21 mouse cellular contexts compared by ENCODE assay signal in genomic region chr4:152292102-152292765, GRCm38 (mm10). TPM values are rescaled to one million over a fixed set of nuclear protein-coding genes. Genes with fewer than 3 reads are reported as not detected.
DNase-seq lines count a peak whose midpoint lies in the region; ATAC-seq lines count a peak whose summit lies in the region.
"Had no signal": no experiment of that assay in that cellular context is flagged by ENCODE, and none has a peak within 500 bp of the region (broad histone marks: within the 10 kb centered on the region; RNA-seq: fewer than 3 reads in every experiment).

No protein-coding gene starts in this region.

- no peaks in the 10 kb centered on the region for H3K36me3 ChIP-seq in neural tube, embryonic 11.5 days (ENCODE audit: control insufficient read depth, insufficient read depth, low read length)
- no peaks in the 10 kb centered on the region for H3K36me3 ChIP-seq in hindbrain, embryonic 16.5 days (ENCODE audit: control insufficient read depth, insufficient read depth, low read length)
- no peaks in the 10 kb centered on the region for H3K36me3 ChIP-seq in neural tube, embryonic 15.5 days
- no peaks in the 10 kb centered on the region for H3K36me3 ChIP-seq in intestine, embryonic 16.5 days (ENCODE audit: control insufficient read depth, insufficient read depth, low read length)
- no peaks in the 10 kb centered on the region for H3K36me3 ChIP-seq in intestine, embryonic 15.5 days
- H3K36me3 ChIP-seq: heart, embryonic 13.5 days; lung, embryonic 15.5 days had no signal

- H3K9ac ChIP-seq in neural tube, embryonic 11.5 days (ENCODE audit: low read length), result no peak overlapping the region
- no peak overlapping the region for H3K9ac ChIP-seq in hindbrain, embryonic 16.5 days (ENCODE audit: low read depth, low read length)
- H3K9ac ChIP-seq in neural tube, embryonic 15.5 days (replicated peaks), result no peak overlapping the region
- no peak overlapping the region for H3K9ac ChIP-seq in intestine, embryonic 16.5 days (ENCODE audit: low read depth, low read length)
- H3K9ac ChIP-seq in intestine, embryonic 15.5 days, result no peak overlapping the region
- H3K9ac ChIP-seq: heart, embryonic 13.5 days; lung, embryonic 15.5 days had no signal

- H3K4me2 ChIP-seq in neural tube, embryonic 11.5 days (ENCODE audit: low read depth), result peak overlapping the region; percentile 7; the same call in 1 of the 2 replicates
- H3K4me2 ChIP-seq in hindbrain, embryonic 16.5 days (ENCODE audit: low read length), result no peak overlapping the region
- no peak overlapping the region for H3K4me2 ChIP-seq in neural tube, embryonic 15.5 days
- no peak overlapping the region for H3K4me2 ChIP-seq in intestine, embryonic 16.5 days (ENCODE audit: low read depth, low read length)
- no peak overlapping the region for H3K4me2 ChIP-seq in intestine, embryonic 15.5 days (replicated peaks)
- H3K4me2 ChIP-seq: heart, embryonic 13.5 days; liver, embryonic 11.5 days; lung, embryonic 15.5 days had no signal

- DNase-seq in embryo, embryonic 10 days (ENCODE audit: low spot score), result peak; percentile 80
- no peak for DNase-seq in embryo, embryonic 9.5 days (ENCODE audit: extremely low spot score)
- peak; percentile 56 for DNase-seq in neural tube, embryonic 11.5 days (ENCODE audit: low spot score)
- DNase-seq in neural tube, embryonic 10.5 days (ENCODE audit: extremely low spot score, low spot score), result no peak
- DNase-seq: adrenal gland, adult 2 months; cerebellum, adult 9-10 months; gastrocnemius, postnatal 36 days; heart, postnatal 4 days; kidney, adult 2 months; kidney, postnatal 36 days; layer of hippocampus, postnatal 36 days; thymus, postnatal 4 days had no signal

- H3K4me1 ChIP-seq in neural tube, embryonic 11.5 days (ENCODE audit: control insufficient read depth, insufficient read depth, low read length), result peaks cover 53% of the 10 kb centered on the region
- H3K4me1 ChIP-seq in hindbrain, embryonic 16.5 days (ENCODE audit: control insufficient read depth, insufficient read depth, low read depth, low read length), result peaks cover 18% of the 10 kb centered on the region
- H3K4me1 ChIP-seq in neural tube, embryonic 15.5 days, result peaks cover 58% of the 10 kb centered on the region
- peaks cover 7% of the 10 kb centered on the region; the same call in 1 of the 2 replicates for H3K4me1 ChIP-seq in intestine, embryonic 16.5 days (ENCODE audit: control insufficient read depth, insufficient read depth, low read length)
- peaks cover 27% of the 10 kb centered on the region for H3K4me1 ChIP-seq in intestine, embryonic 15.5 days (replicated peaks)

- no peak for ATAC-seq in neural tube, embryonic 11.5 days (ENCODE audit: insufficient read depth, low FRiP score, low TSS enrichment)
- peak; percentile 40; the same call in 1 of the 2 replicates for ATAC-seq in hindbrain, embryonic 16.5 days
- ATAC-seq in neural tube, embryonic 15.5 days (ENCODE audit: low FRiP score), result no peak
- ATAC-seq in intestine, embryonic 16.5 days, result no peak
- ATAC-seq in intestine, embryonic 15.5 days, result no peak

- H3K27ac ChIP-seq in neural tube, embryonic 11.5 days (ENCODE audit: low read depth, low read length), result no peak overlapping the region
- H3K27ac ChIP-seq in hindbrain, embryonic 16.5 days (ENCODE audit: low read depth, low read length), result no peak overlapping the region
- 0 out of 2 replicates have a peak overlapping the region, but pooled peaks have one; percentile 7 for H3K27ac ChIP-seq in neural tube, embryonic 15.5 days (replicated peaks)
- no peak overlapping the region for H3K27ac ChIP-seq in intestine, embryonic 16.5 days (ENCODE audit: low read length)
- H3K27ac ChIP-seq in intestine, embryonic 15.5 days, result no peak overlapping the region
- H3K27ac ChIP-seq: heart, embryonic 13.5 days; lung, embryonic 15.5 days had no signal

- WGBS in neural tube, embryonic 11.5 days, result 5% methylated on average over 12 of the region's 12 CpGs
- 7% methylated on average over 12 of the region's 12 CpGs for WGBS in hindbrain, embryonic 16.5 days
- 3% methylated on average over 12 of the region's 12 CpGs for WGBS in neural tube, embryonic 15.5 days
- 16% methylated on average over 12 of the region's 12 CpGs for WGBS in intestine, embryonic 16.5 days
- WGBS in intestine, embryonic 15.5 days, result 14% methylated on average over 12 of the region's 12 CpGs

- H3K9me3 ChIP-seq in neural tube, embryonic 11.5 days (ENCODE audit: control insufficient read depth, low read length), result no peaks in the 10 kb centered on the region
- no peaks in the 10 kb centered on the region for H3K9me3 ChIP-seq in hindbrain, embryonic 16.5 days (ENCODE audit: control insufficient read depth, low read length)
- no peaks in the 10 kb centered on the region for H3K9me3 ChIP-seq in neural tube, embryonic 15.5 days (replicated peaks)
- no peaks in the 10 kb centered on the region for H3K9me3 ChIP-seq in intestine, embryonic 16.5 days (ENCODE audit: control insufficient read depth, low read length)
- no peaks in the 10 kb centered on the region for H3K9me3 ChIP-seq in intestine, embryonic 15.5 days
- H3K9me3 ChIP-seq: heart, embryonic 13.5 days; lung, embryonic 15.5 days had no signal

- H3K4me3 ChIP-seq in neural tube, embryonic 11.5 days (ENCODE audit: low read depth, low read length), result no peak overlapping the region
- H3K4me3 ChIP-seq in hindbrain, embryonic 16.5 days (ENCODE audit: low read length), result no peak overlapping the region
- no peak overlapping the region for H3K4me3 ChIP-seq in neural tube, embryonic 15.5 days (replicated peaks)
- no peak overlapping the region for H3K4me3 ChIP-seq in intestine, embryonic 16.5 days (ENCODE audit: low read length)
- no peak overlapping the region for H3K4me3 ChIP-seq in intestine, embryonic 15.5 days (replicated peaks)
- H3K4me3 ChIP-seq: erythroblast, embryonic 14.5 days; heart, embryonic 13.5 days; lung, embryonic 15.5 days had no signal

- H3K27me3 ChIP-seq in neural tube, embryonic 11.5 days (ENCODE audit: control insufficient read depth, insufficient read depth, low read length), result peaks cover 49% of the 10 kb centered on the region
- peaks cover 54% of the 10 kb centered on the region for H3K27me3 ChIP-seq in hindbrain, embryonic 16.5 days (replicated peaks; ENCODE audit: control insufficient read depth, insufficient read depth, low read length)
- H3K27me3 ChIP-seq in neural tube, embryonic 15.5 days (replicated peaks), result peaks cover 73% of the 10 kb centered on the region
- H3K27me3 ChIP-seq in intestine, embryonic 16.5 days (replicated peaks; ENCODE audit: control insufficient read depth, insufficient read depth, low read length), result peaks cover 50% of the 10 kb centered on the region
- H3K27me3 ChIP-seq in intestine, embryonic 15.5 days (replicated peaks), result peaks cover 61% of the 10 kb centered on the region

RNA-seq across cellular contexts. Expression of gene Hes3, which starts 0.8 kb away (rescaled TPM):
- 1.6 and 2.3 TPM in 2 replicates for polyA plus RNA-seq in neural tube, embryonic 11.5 days (2014; fragmentation: Nextera tagmentation; extraction: Ambion mirVana)
- polyA plus RNA-seq in hindbrain, embryonic 16.5 days (2015; fragmentation: Nextera tagmentation; extraction: Ambion mirVana), result 0.11 and 0.50 TPM in 2 replicates
- polyA plus RNA-seq in neural tube, embryonic 15.5 days (2015; fragmentation: Nextera tagmentation; extraction: Ambion mirVana), result 0.19 and 0.29 TPM in 2 replicates
- polyA plus RNA-seq in intestine, embryonic 16.5 days (2015; fragmentation: Nextera tagmentation; extraction: Ambion mirVana), result not detected in 2 replicates
- polyA plus RNA-seq in intestine, embryonic 15.5 days (2015; fragmentation: Nextera tagmentation; extraction: Ambion mirVana), result not detected in 2 replicates
- polyA plus RNA-seq: adrenal gland, adult 2 months; erythroblast, embryonic 14.5 days; heart, embryonic 13.5 days; kidney, adult 2 months; liver, embryonic 11.5 days; lung, embryonic 15.5 days; stomach, embryonic 16.5 days had no signal

RNA-seq across cellular contexts. Expression of gene Icmt, which starts 4.8 kb away (rescaled TPM):
- polyA plus RNA-seq in neural tube, embryonic 11.5 days (2014; fragmentation: Nextera tagmentation; extraction: Ambion mirVana), result 27.1 and 31.3 TPM in 2 replicates
- polyA plus RNA-seq in hindbrain, embryonic 16.5 days (2015; fragmentation: Nextera tagmentation; extraction: Ambion mirVana), result 17.2 and 22.2 TPM in 2 replicates
- polyA plus RNA-seq in neural tube, embryonic 15.5 days (2015; fragmentation: Nextera tagmentation; extraction: Ambion mirVana), result 20.0 and 21.1 TPM in 2 replicates
- polyA plus RNA-seq in intestine, embryonic 16.5 days (2015; fragmentation: Nextera tagmentation; extraction: Ambion mirVana), result 13.7 and 15.4 TPM in 2 replicates
- 17.3 and 17.6 TPM in 2 replicates for polyA plus RNA-seq in intestine, embryonic 15.5 days (2015; fragmentation: Nextera tagmentation; extraction: Ambion mirVana)

RNA-seq across cellular contexts. Expression of gene Gpr153, which starts 18.2 kb away (rescaled TPM):
- 8.3 and 8.9 TPM in 2 replicates for polyA plus RNA-seq in neural tube, embryonic 11.5 days (2014; fragmentation: Nextera tagmentation; extraction: Ambion mirVana)
- polyA plus RNA-seq in hindbrain, embryonic 16.5 days (2015; fragmentation: Nextera tagmentation; extraction: Ambion mirVana), result 15.5 and 16.4 TPM in 2 replicates
- 17.7 and 20.8 TPM in 2 replicates for polyA plus RNA-seq in neural tube, embryonic 15.5 days (2015; fragmentation: Nextera tagmentation; extraction: Ambion mirVana)
- 3.4 and 4.7 TPM in 2 replicates for polyA plus RNA-seq in intestine, embryonic 16.5 days (2015; fragmentation: Nextera tagmentation; extraction: Ambion mirVana)
- polyA plus RNA-seq in intestine, embryonic 15.5 days (2015; fragmentation: Nextera tagmentation; extraction: Ambion mirVana), result 7.3 and 8.1 TPM in 2 replicates
- polyA plus RNA-seq: erythroblast, embryonic 14.5 days had no signal

RNA-seq across cellular contexts. Expression of gene Rnf207, which starts 26.6 kb away (rescaled TPM):
- 2.1 and 2.2 TPM in 2 replicates for polyA plus RNA-seq in neural tube, embryonic 11.5 days (2014; fragmentation: Nextera tagmentation; extraction: Ambion mirVana)
- polyA plus RNA-seq in hindbrain, embryonic 16.5 days (2015; fragmentation: Nextera tagmentation; extraction: Ambion mirVana), result 9.0 and 10.6 TPM in 2 replicates
- 7.8 and 12.4 TPM in 2 replicates for polyA plus RNA-seq in neural tube, embryonic 15.5 days (2015; fragmentation: Nextera tagmentation; extraction: Ambion mirVana)
- 1.5 and 1.8 TPM in 2 replicates for polyA plus RNA-seq in intestine, embryonic 16.5 days (2015; fragmentation: Nextera tagmentation; extraction: Ambion mirVana)
- 2.1 and 2.5 TPM in 2 replicates for polyA plus RNA-seq in intestine, embryonic 15.5 days (2015; fragmentation: Nextera tagmentation; extraction: Ambion mirVana)

RNA-seq across cellular contexts. Expression of gene Rpl22, which starts 33.3 kb away (rescaled TPM):
- polyA plus RNA-seq in neural tube, embryonic 11.5 days (2014; fragmentation: Nextera tagmentation; extraction: Ambion mirVana), result 311 and 312 TPM in 2 replicates
- 125 and 138 TPM in 2 replicates for polyA plus RNA-seq in hindbrain, embryonic 16.5 days (2015; fragmentation: Nextera tagmentation; extraction: Ambion mirVana)
- polyA plus RNA-seq in neural tube, embryonic 15.5 days (2015; fragmentation: Nextera tagmentation; extraction: Ambion mirVana), result 148 and 190 TPM in 2 replicates
- polyA plus RNA-seq in intestine, embryonic 16.5 days (2015; fragmentation: Nextera tagmentation; extraction: Ambion mirVana), result 281 and 323 TPM in 2 replicates
- polyA plus RNA-seq in intestine, embryonic 15.5 days (2015; fragmentation: Nextera tagmentation; extraction: Ambion mirVana), result 371 and 424 TPM in 2 replicates

Comparison
In these comparisons a context has a peak if more than half of its experiments do, and no peak if none do; other contexts are left out.
1. DNase-seq: peak in embryo, embryonic 10 days (single experiment) and neural tube, embryonic 11.5 days (single experiment); none in embryo, embryonic 9.5 days (single experiment) and neural tube, embryonic 10.5 days (single experiment).